Mouse (Mus musculus): ENCODE results near the gene Aff3.

GRCm38 (mm10) chr1:38554546-38554945 is 110.2 kb downstream of the Aff3 start:
- no peak for TF ChIP-seq CTCF (IDR thresholded peaks at IDR 0.05; ENCODE audit: low read depth)
- TF ChIP-seq EP300 (optimal IDR thresholded peaks at IDR 0.05) = no peak

Data from stomach, postnatal 0 days (tissue).